Mouse (Mus musculus) heart, embryonic 11.5 days (tissue): ENCODE results near the gene Sarnp. TPM values are rescaled to one million over a fixed set of nuclear protein-coding genes. Genes with fewer than 3 reads are reported as not detected.
"Not testable (repeated sequence)": the region's sequence is repeated elsewhere in the genome, so short reads cannot be mapped to it uniquely, and the experiment has no call there.

ENCODE experiments used
- ATAC-seq: fragments of 200-750 bp; cut with Nextera tagmentation; replicated peaks from 2 replicates; pipeline ENCODE4 v1.8.0; 2017; ENCODE audit warnings: moderate library complexity; ENCODE audit not compliant: insufficient number of reproducible peaks, low FRiP score, low TSS enrichment
- H3K27ac ChIP-seq: fragments of 300-500 bp; sonication (generic); 2 replicates; pipeline ENCODE4 v1.5.1; 2014; ENCODE audit warnings: mild to moderate bottlenecking, low read depth, low read length
- H3K27me3 ChIP-seq: fragments of 300-500 bp; sonication (generic); 2 replicates; pipeline ENCODE4 v1.6.1; 2014; ENCODE audit warnings: mild to moderate bottlenecking, low read length, mixed read lengths; ENCODE audit not compliant: control insufficient read depth, insufficient read depth
- H3K36me3 ChIP-seq: fragments of 300-500 bp; sonication (generic); 2 replicates; pipeline ENCODE4 v1.6.1; 2014; ENCODE audit warnings: mild to moderate bottlenecking, low read length, moderate library complexity, mixed read lengths; ENCODE audit not compliant: control insufficient read depth, insufficient read depth
- H3K4me1 ChIP-seq: fragments of 300-500 bp; sonication (generic); 2 replicates; pipeline ENCODE4 v1.6.1; 2014; ENCODE audit warnings: low read length; ENCODE audit not compliant: control insufficient read depth, insufficient read depth
- H3K4me2 ChIP-seq: fragments of 300-500 bp; sonication (generic); 2 replicates; pipeline ENCODE4 v1.6.1; 2014; ENCODE audit warnings: mild to moderate bottlenecking, moderate library complexity
- H3K4me3 ChIP-seq: fragments of 300-500 bp; sonication (generic); 2 replicates; pipeline ENCODE4 v1.5.1; 2014; ENCODE audit warnings: low read depth, low read length
- H3K9ac ChIP-seq: fragments of 300-500 bp; sonication (generic); 2 replicates; pipeline ENCODE4 v1.6.1; 2014; ENCODE audit warnings: mild to moderate bottlenecking, low read depth, low read length, moderate library complexity
- H3K9me3 ChIP-seq: fragments of 300-500 bp; sonication (generic); replicated peaks from 2 replicates; pipeline ENCODE4 v1.6.1; 2016; ENCODE audit warnings: low read length; ENCODE audit not compliant: control insufficient read depth
- WGBS: fragments of 180-500 bp; shearing (Covaris S2); extraction: QIAGEN DNeasy Blood & Tissue Kit; methylation state at CpG from one replicate; pipeline ENCODE4 v1.1.7; 2014; ENCODE audit not compliant: insufficient replicate concordance; 5-methylcytosine and 5-hydroxymethylcytosine counted together
- polyA plus RNA-seq: library from polyadenylated mRNA; unstranded; fragments of >200 nt; fragmentation: Nextera tagmentation; extraction: Ambion mirVana; gene quantifications from 2 replicates; pipeline ENCODE4 v1.2.1, GENCODE M21; 2014

Gene Sarnp
- polyA plus RNA-seq, 1 experiment from 2014 or later = 210 TPM

DNA sequence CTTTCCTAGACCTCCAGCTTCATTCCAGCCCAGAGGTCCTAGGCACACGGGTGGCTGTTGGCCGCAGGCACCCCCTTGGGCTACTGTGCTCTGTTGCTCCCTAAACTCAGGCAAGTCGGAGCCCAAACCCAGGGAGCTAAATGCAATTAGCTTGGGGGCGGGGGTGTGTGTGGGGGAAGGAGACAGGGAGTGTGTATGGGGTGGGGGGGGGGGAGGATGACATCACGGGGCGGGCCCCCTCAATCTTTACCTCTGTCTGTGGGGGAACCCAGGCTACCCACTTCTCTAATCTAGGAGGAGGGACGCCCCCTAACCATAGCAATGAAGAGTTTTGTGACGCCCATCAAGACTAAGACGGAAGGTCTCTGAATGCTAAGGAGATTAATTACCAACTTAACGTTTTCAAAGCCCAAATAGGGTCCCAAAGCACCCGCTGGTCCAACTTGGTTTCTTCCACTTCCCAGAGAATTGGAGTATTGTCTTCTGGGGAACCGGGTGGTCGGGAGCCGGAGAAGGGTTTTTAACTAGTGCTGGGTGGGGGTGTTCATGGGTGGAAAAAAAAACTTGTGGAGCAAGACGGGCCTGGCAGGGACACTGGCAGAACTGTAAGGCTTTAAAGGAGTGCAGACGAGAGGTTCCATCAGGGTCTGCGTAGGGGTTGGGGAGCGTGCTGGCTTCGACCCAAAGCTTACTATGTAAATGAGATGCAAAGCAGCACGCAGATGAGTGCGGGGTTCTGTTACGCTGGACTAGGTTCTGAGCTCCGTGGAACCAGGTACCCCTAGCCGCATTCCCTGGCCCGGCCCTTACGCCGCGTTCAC is 12.7 kb upstream of the Sarnp start, which contains the start of gene Tmem198b:
Gene Tmem198b (minus strand): TSS at position 100 of the 821 bp plus-strand sequence.
- ATAC-seq = peak; percentile 61
- 0 out of 2 replicates have a peak, but pooled peaks cover 4% of the 10 kb centered on the region for H3K36me3 ChIP-seq
- WGBS = under 1% methylated on average over 27 of the region's 28 CpGs

DNA sequence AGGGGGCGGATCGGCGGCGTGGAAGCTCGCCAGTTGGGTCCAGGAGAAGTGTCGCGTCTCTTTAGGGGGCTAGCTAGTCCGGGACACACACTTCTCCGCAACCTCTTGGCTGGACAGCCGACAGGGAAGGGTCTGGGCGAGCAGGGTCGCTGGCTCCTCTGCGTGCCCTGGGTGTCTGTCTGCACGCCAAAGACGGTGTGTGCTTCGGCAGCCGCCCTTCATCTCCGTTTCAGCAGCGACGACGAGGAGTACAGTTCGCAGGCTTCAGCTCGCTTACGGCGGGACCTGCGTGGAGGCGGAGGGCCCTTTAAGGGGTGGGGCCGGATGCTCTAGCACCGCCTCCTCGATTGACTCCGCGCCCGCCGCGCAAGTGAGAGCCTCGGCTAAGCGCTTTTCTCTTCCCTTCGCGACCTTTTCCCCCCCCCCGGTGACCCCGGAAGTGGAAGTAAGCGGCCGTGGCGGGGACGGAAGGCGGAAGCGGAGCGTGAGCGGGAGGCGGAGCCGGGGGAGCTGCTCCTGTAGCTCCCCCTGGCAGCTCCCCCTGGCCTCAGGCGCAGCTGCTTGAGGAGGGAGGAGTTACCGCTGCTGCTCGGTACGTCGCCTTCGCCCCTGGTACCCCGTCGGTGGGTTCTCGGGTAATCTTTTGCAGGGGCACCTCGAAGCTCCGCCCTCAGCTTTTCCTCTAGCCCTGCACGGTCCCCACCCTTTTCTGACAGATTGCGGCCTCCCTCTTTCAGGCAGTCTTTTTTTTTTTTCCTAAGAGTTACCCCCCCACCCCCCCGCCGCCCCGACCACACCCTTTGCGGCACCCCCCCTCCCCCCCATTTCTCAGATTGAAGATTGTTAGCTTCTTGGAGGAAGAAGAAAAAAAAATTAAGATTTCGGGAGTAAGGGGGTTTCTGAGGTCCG is 11.8 kb upstream of the Sarnp start:
- Histone ChIP-seq H3K27me3 (no peaks in the 10 kb centered on the region), H3K9me3 (no peaks in the 10 kb centered on the region), H3K4me1 (peaks cover 29% of the 10 kb centered on the region), H3K36me3 (0 out of 2 replicates have a peak, but pooled peaks cover 4% of the 10 kb centered on the region), H3K27ac (peak overlapping the region; percentile 98), H3K4me3 (peak overlapping the region; percentile 87), H3K4me2 (peak overlapping the region; percentile 70), H3K9ac (peak overlapping the region; percentile 94)
- ATAC-seq = peak; percentile 92
- under 1% methylated on average over 61 of the region's 70 CpGs for WGBS

More for the DNA sequence above, 12.7 kb upstream of the Sarnp start, which contains the start of gene Tmem198b:
- H3K9me3 ChIP-seq = no peaks in the 10 kb centered on the region
- H3K9ac ChIP-seq = peak within 1 kb of the TSS; percentile 94
- H3K4me1 ChIP-seq = peaks cover 28% of the 10 kb centered on the region
- peak within 1 kb of the TSS; percentile 87 for H3K4me3 ChIP-seq
- H3K27ac ChIP-seq = peak within 1 kb of the TSS; percentile 98
- no peaks in the 10 kb centered on the region for H3K27me3 ChIP-seq
- peak within 1 kb of the TSS; percentile 70 for H3K4me2 ChIP-seq

DNA sequence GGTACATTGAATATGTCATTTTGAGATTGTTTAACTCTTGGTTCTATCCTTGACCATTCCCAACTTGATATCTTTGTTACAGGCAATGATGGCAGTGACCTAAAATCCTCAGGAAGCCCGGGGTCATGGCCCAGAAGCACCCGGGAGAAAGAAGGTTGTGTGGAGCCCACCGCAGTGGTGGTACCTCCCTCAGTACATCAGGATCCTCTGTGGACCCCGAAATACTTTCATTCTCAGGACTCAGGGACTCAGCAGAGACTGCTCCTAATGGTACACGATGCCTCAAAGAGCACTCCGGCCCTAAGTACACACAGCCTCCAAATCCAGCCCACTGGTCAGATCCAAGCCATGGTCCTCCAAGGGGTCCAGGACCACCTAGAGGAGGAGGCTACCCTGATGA is 11.0 kb upstream of the Sarnp start:
- Histone ChIP-seq H3K27ac (peak overlapping the region; percentile 98; the same call in 1 of the 2 replicates), H3K4me3 (peak overlapping the region; percentile 87), H3K9me3 (no peaks in the 10 kb centered on the region), H3K4me2 (peak overlapping the region; percentile 70), H3K27me3 (no peaks in the 10 kb centered on the region), H3K4me1 (peaks cover 29% of the 10 kb centered on the region), H3K9ac (peak overlapping the region; percentile 94), H3K36me3 (0 out of 2 replicates have a peak, but pooled peaks cover 4% of the 10 kb centered on the region)
- WGBS = 55% methylated on average over 6 of the region's 6 CpGs
- ATAC-seq = no peak

DNA sequence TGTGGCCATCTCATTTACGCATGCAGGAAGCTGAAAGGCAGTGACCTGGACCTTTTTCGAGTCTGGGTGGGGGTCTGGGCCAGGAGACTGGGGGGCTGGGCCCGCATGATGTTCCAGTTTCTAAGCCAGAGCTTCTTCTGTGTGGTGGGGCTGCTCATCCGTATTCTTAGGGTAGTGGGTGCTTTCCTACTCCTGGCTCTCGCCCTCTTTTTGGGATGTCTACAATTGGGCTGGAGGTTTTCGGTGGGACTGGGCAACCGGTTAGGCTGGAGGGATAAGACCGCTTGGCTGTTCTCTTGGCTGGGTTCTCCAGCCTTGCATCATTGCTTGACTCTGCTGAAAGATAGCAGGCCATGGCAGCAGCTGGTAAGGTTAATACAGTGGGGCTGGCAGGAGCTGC is 10.1 kb upstream of the Sarnp start:
- Histone ChIP-seq H3K9ac (peak overlapping the region; percentile 43), H3K4me3 (peak overlapping the region; percentile 87), H3K27me3 (no peaks in the 10 kb centered on the region), H3K4me2 (peak overlapping the region; percentile 70), H3K4me1 (peaks cover 29% of the 10 kb centered on the region), H3K9me3 (no peaks in the 10 kb centered on the region), H3K27ac (no peak overlapping the region), H3K36me3 (0 out of 2 replicates have a peak, but pooled peaks cover 4% of the 10 kb centered on the region)
- WGBS = 89% methylated on average over 8 of the region's 8 CpGs
- ATAC-seq = no peak

DNA sequence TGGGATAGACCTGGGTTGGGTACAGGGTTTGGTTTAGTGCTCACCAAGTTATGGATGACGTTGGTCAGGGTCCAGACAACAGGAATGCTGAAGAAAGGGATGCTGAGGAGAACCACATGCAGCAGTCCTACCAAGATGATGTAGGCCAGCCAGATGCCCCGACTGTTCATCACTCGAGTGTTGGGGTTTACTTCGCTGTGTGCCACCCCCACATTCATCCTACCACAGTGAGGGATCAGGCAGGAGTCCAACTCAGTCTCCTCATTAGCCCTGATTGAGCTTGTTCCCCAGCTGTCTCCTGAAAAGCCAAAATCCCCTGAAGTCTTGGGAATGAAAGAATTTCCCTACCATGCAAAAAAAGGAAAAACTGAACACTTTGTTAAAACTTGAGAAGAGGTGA is 3.1 kb downstream of the Sarnp start:
- H3K36me3 ChIP-seq = peaks cover 16% of the 10 kb centered on the region
- H3K9me3 ChIP-seq = no peaks in the 10 kb centered on the region
- H3K4me3 ChIP-seq = no peak overlapping the region
- no peak overlapping the region for H3K9ac ChIP-seq
- peaks cover 7% of the 10 kb centered on the region for H3K4me1 ChIP-seq
- no peak overlapping the region for H3K27ac ChIP-seq
- 88% methylated on average over 4 of the region's 4 CpGs for WGBS
- no peaks in the 10 kb centered on the region for H3K27me3 ChIP-seq
- ATAC-seq = no peak
- no peak overlapping the region for H3K4me2 ChIP-seq

DNA sequence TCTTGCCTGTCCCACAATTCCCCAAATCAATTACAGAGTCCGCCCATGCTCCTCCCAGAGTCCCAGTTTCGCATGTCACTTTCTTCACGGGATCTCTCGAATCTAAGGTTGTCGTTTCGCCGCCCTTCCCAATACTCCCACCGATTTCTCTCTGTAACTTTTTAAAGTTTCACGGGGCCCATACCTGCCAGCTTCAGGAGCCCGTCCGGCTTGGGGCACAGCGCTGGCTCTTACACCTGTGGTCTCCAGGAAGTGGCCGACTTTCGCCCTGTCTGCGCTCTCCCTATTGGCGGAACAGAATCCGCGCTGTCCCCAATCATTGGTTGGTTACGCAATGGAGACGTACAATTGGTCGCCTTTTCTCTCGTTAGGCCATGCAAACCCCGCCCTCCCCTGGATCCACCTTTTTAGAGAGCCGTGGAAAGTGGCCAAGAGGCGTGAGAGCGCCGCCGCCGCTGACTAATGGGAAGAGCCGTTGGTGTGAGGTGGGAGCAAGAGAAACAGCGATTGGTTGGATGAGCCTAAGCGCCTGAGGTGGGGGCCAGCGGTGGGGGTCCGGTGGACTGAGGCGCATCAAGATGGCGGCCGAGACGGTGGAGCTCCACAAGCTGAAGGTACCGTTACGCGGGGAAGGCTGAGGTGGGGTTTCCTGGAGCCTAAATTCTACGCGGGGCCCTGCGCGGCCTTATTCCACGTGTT is 4.4 kb downstream of the Sarnp start, which contains the start of gene Ormdl2:
Gene Ormdl2 (minus strand): TSS at position 288 of the 699 bp plus-strand sequence.
- Histone ChIP-seq H3K4me2 (peak within 1 kb of the TSS; percentile 79), H3K4me1 (peaks cover 7% of the 10 kb centered on the region), H3K27ac (peak within 1 kb of the TSS; percentile 54), H3K36me3 (peaks cover 13% of the 10 kb centered on the region), H3K27me3 (no peaks in the 10 kb centered on the region), H3K4me3 (peak within 1 kb of the TSS; percentile 95), H3K9ac (peak within 1 kb of the TSS; percentile 93), H3K9me3 (no peaks in the 10 kb centered on the region)
- ATAC-seq = peak; percentile 100
- under 1% methylated on average over 46 of the region's 46 CpGs for WGBS

DNA sequence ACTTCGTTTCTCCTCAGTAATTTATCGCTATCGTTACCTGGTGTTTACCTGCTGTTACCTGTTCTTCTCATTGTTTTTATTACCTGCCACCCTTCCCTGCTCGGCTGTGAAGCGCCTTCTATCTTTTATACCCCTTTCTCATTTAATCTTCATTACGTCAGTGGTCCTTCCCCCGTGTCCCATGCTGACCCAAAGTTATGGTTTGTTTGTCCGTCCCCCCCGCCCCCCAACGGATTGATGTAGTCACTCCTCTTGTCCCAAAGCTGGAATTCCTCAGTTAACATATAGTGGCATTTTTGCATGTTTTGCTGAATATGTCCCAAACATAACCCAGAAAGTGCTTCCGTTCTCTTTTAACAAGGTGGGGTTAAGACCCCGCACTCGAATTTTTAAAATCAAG is 5.0 kb downstream of the Sarnp start:
- Histone ChIP-seq H3K36me3 (0 out of 2 replicates have a peak, but pooled peaks cover 8% of the 10 kb centered on the region), H3K4me2 (peak overlapping the region; percentile 79), H3K9me3 (no peaks in the 10 kb centered on the region), H3K4me1 (peaks cover 7% of the 10 kb centered on the region), H3K27me3 (no peaks in the 10 kb centered on the region), H3K4me3 (peak overlapping the region; percentile 95), H3K27ac (peak overlapping the region; percentile 54), H3K9ac (peak overlapping the region; percentile 93)
- no peak for ATAC-seq
- WGBS = 4% methylated on average over 13 of the region's 13 CpGs

- Histone ChIP-seq H3K4me2 (peak overlapping the region; percentile 79), H3K4me3 (peak overlapping the region; percentile 95; the same call in 1 of the 2 replicates)
- H3K9ac ChIP-seq, ATAC-seq, H3K27ac ChIP-seq, H3K27me3 ChIP-seq, H3K4me1 ChIP-seq, H3K36me3 ChIP-seq, H3K9me3 ChIP-seq: not testable (repeated sequence)
- 69% methylated on average over 4 of the region's 4 CpGs for WGBS
Observed at GRCm38 (mm10) chr10:128823087-128823486, 6.0 kb downstream of the Sarnp start.
